Mouse (Mus musculus): ENCODE data around the gene Pycr1.
"Not testable (repeated sequence)": the region's sequence is repeated elsewhere in the genome, so short reads cannot be mapped to it uniquely, and the experiment has no call there.

Gene Pycr1

GRCm38 (mm10) chr11:120643601-120643987, at the start of gene Pycr1:
Gene Pycr1, minus strand, starts transcription at chr11:120643769.
- peak; percentile 96 for DNase-seq

GRCm38 (mm10) chr11:120692471-120693011, 49.0 kb upstream of the Pycr1 start:
- DNase-seq: no peak

- no peak for DNase-seq
These were observed 45.8 kb upstream of the Pycr1 start for GRCm38 (mm10) chr11:120689365-120689764.

- peak; percentile 32 for DNase-seq
These were observed 43.2 kb upstream of the Pycr1 start for GRCm38 (mm10) chr11:120686650-120687272.

- no peak for DNase-seq
These were observed 41.1 kb upstream of the Pycr1 start for GRCm38 (mm10) chr11:120684660-120685059.

- no peak for DNase-seq
These were observed 40.5 kb upstream of the Pycr1 start for GRCm38 (mm10) chr11:120684086-120684485.

- DNase-seq: no peak
These were observed 40.0 kb upstream of the Pycr1 start for GRCm38 (mm10) chr11:120683536-120683935.

GRCm38 (mm10) chr11:120682683-120683082, 39.1 kb upstream of the Pycr1 start:
- no peak for DNase-seq

GRCm38 (mm10) chr11:120679909-120680308, 36.3 kb upstream of the Pycr1 start:
- DNase-seq: peak; percentile 38

GRCm38 (mm10) chr11:120676951-120677350, 33.4 kb upstream of the Pycr1 start:
- DNase-seq: no peak

GRCm38 (mm10) chr11:120675875-120676274, 32.3 kb upstream of the Pycr1 start:
- not testable (repeated sequence) for DNase-seq

GRCm38 (mm10) chr11:120673594-120674122, 30.1 kb upstream of the Pycr1 start:
- DNase-seq: no peak

- peak; percentile 98 for DNase-seq
These were observed 29.4 kb upstream of the Pycr1 start, which contains the start of gene Aspscr1 for GRCm38 (mm10) chr11:120672687-120673593. Gene Aspscr1, plus strand, starts transcription at chr11:120672973.

- peak; percentile 62 for DNase-seq
These were observed 23.0 kb upstream of the Pycr1 start for GRCm38 (mm10) chr11:120666617-120667016.

- DNase-seq: no peak
These were observed 21.8 kb upstream of the Pycr1 start for GRCm38 (mm10) chr11:120665406-120665805.

- DNase-seq: no peak
These were observed 20.1 kb upstream of the Pycr1 start for GRCm38 (mm10) chr11:120663714-120664113.

GRCm38 (mm10) chr11:120662759-120663158, 19.2 kb upstream of the Pycr1 start:
- DNase-seq: no peak

GRCm38 (mm10) chr11:120661076-120661460, 17.5 kb upstream of the Pycr1 start, which contains the start of gene Notum:
Gene Notum, minus strand, starts transcription at chr11:120661175.
- DNase-seq: no peak

- peak; percentile 79 for DNase-seq
These were observed 16.9 kb upstream of the Pycr1 start for GRCm38 (mm10) chr11:120660301-120661075.

GRCm38 (mm10) chr11:120659509-120660300, 16.1 kb upstream of the Pycr1 start:
- DNase-seq: peak; percentile 22

- DNase-seq: peak; percentile 88
These were observed 15.4 kb upstream of the Pycr1 start for GRCm38 (mm10) chr11:120658876-120659410.
